Mouse (Mus musculus) left cerebral cortex, postnatal 14 days (tissue): ENCODE measurements at regions not wholly inside any gene's neighbourhood (a gene's known extent, or its start where the extent isn't known, plus 50 kb on each side); places are given as distances from the start of the nearest gene placed in this dataset.
"Not testable (repeated sequence)": the region's sequence is repeated elsewhere in the genome, so short reads cannot be mapped to it uniquely, and the experiment has no call there.

Source experiments
- DNase-seq, 2 experiments: peaks; one replicate each; pipeline ENCODE4 v3.0.0; 2021 to 2022; ENCODE audit warnings: low spot score in 2 of 2, mixed read lengths in 1 of 2
- intact Hi-C: fragments of 180-260 bp; cut with DNase I; formaldehyde crosslinking; loops from one replicate; pipeline ENCODE4 v1.15.1; 2025

- DNase-seq = no peak
- intact Hi-C loops = no loop called here
Observed at GRCm38 (mm10) chr11:52460190-52460780, 64.1 kb downstream of the 9530068E07Rik start.

GRCm38 (mm10) chr11:52471128-52471527, 74.9 kb downstream of the 9530068E07Rik start:
- intact Hi-C loops, DNase-seq: not testable (repeated sequence)

GRCm38 (mm10) chr11:52480111-52480510, 83.9 kb downstream of the 9530068E07Rik start:
- DNase-seq, intact Hi-C loops: not testable (repeated sequence)

GRCm38 (mm10) chr11:52480694-52481093, 84.5 kb downstream of the 9530068E07Rik start:
- DNase-seq, intact Hi-C loops: not testable (repeated sequence)

GRCm38 (mm10) chr11:52483534-52483933, 87.3 kb downstream of the 9530068E07Rik start:
- DNase-seq, intact Hi-C loops: not testable (repeated sequence)

- intact Hi-C loops = not testable (repeated sequence)
- DNase-seq = peak in 1 of 2 experiments; percentile 16
Observed at GRCm38 (mm10) chr11:52488538-52488937, 92.3 kb downstream of the 9530068E07Rik start.

GRCm38 (mm10) chr11:52493336-52493735, 97.1 kb downstream of the 9530068E07Rik start:
- DNase-seq = no peak
- intact Hi-C loops = no loop called here

- DNase-seq = no peak
- intact Hi-C loops = no loop called here
Observed at GRCm38 (mm10) chr11:52496908-52497307, 100.7 kb downstream of the 9530068E07Rik start.

GRCm38 (mm10) chr11:52502759-52503365, 106.6 kb downstream of the 9530068E07Rik start:
- DNase-seq = no peak
- intact Hi-C loops = no loop called here

- intact Hi-C loops = no loop called here
Observed at GRCm38 (mm10) chr11:52511831-52512297, 115.6 kb downstream of the 9530068E07Rik start.

GRCm38 (mm10) chr11:52517330-52517729, 121.1 kb downstream of the 9530068E07Rik start:
- DNase-seq = no peak
- intact Hi-C loops = no loop called here

More at GRCm38 (mm10) chr11:52511831-52512297, 115.6 kb downstream of the 9530068E07Rik start:
- no peak for DNase-seq

- DNase-seq = no peak
- intact Hi-C loops = loop anchor here (10.0 kb wide), 1 partner anchor 735 kb away; no protein-coding TSS in a partner anchor
Observed at GRCm38 (mm10) chr11:52519877-52520276, 123.6 kb downstream of the 9530068E07Rik start.

- peak; percentile 81 to 82 for DNase-seq
- intact Hi-C loops = loop anchor here (2.0 to 10.0 kb wide), 2 partner anchors 243 to 733 kb away; partner anchors contain the start of gene Fstl4
Observed at GRCm38 (mm10) chr11:52521879-52522278, 125.7 kb downstream of the 9530068E07Rik start.

GRCm38 (mm10) chr11:52522384-52522783, 126.2 kb downstream of the 9530068E07Rik start:
- DNase-seq = no peak
- intact Hi-C loops = loop anchor here (2.0 to 10.0 kb wide), 2 partner anchors 242 to 732 kb away; partner anchors contain the start of gene Fstl4

GRCm38 (mm10) chr11:52523191-52523590, 127.0 kb downstream of the 9530068E07Rik start:
- intact Hi-C loops = loop anchor here (2.0 to 10.0 kb wide), 2 partner anchors 242 to 732 kb away; partner anchors contain the start of gene Fstl4
- no peak for DNase-seq

GRCm38 (mm10) chr11:52523671-52524070, 127.4 kb downstream of the 9530068E07Rik start:
- intact Hi-C loops = loop anchor here (2.0 to 10.0 kb wide), 2 partner anchors 241 to 731 kb away; partner anchors contain the start of gene Fstl4
- DNase-seq = no peak

- peak in 1 of 2 experiments; percentile 33 for DNase-seq
- intact Hi-C loops = loop anchor here (10.0 kb wide), 1 partner anchor 729 kb away; no protein-coding TSS in a partner anchor
Observed at GRCm38 (mm10) chr11:52525446-52525845, 129.2 kb downstream of the 9530068E07Rik start.

GRCm38 (mm10) chr11:52526306-52526705, 130.1 kb downstream of the 9530068E07Rik start:
- DNase-seq = no peak
- intact Hi-C loops = loop anchor here (10.0 kb wide), 1 partner anchor 728 kb away; no protein-coding TSS in a partner anchor

GRCm38 (mm10) chr11:52533379-52533778, 137.2 kb downstream of the 9530068E07Rik start:
- DNase-seq = no peak
- intact Hi-C loops = no loop called here

- intact Hi-C loops = no loop called here
- peak; percentile 30 to 39 for DNase-seq
Observed at GRCm38 (mm10) chr11:52534586-52534985, 138.4 kb downstream of the 9530068E07Rik start.
